Mouse (Mus musculus) liver, postnatal 0 days (tissue): ENCODE data around the gene Uck2. TPM values are rescaled to one million over a fixed set of nuclear protein-coding genes. Genes with fewer than 3 reads are reported as not detected.

ENCODE experiments used
- ATAC-seq: fragments of 200-750 bp; cut with Nextera tagmentation; 2 replicates; pipeline ENCODE4 v1.8.0; 2017; ENCODE audit warnings: mild to moderate bottlenecking, moderate library complexity
- DNase-seq: peaks from one replicate; pipeline ENCODE4 v3.0.0-alpha.2; 2016
- H3K27ac ChIP-seq: fragments of 300-500 bp; sonication (generic); 2 replicates; pipeline ENCODE4 v1.5.1; 2014; ENCODE audit warnings: antibody characterized with exemption, moderate library complexity, mild to moderate bottlenecking, low read depth
- H3K27me3 ChIP-seq: fragments of 300-500 bp; sonication (generic); 2 replicates; pipeline ENCODE4 v1.6.1; 2014; ENCODE audit warnings: low read length, control low read depth, mixed read lengths; ENCODE audit not compliant: insufficient read depth
- H3K36me3 ChIP-seq: fragments of 300-500 bp; sonication (generic); replicated peaks from 2 replicates; pipeline ENCODE4 v1.6.1; 2014; ENCODE audit warnings: mild to moderate bottlenecking, control low read depth, low read length, moderate library complexity, mixed read lengths; ENCODE audit not compliant: insufficient read depth
- H3K4me1 ChIP-seq: fragments of 300-500 bp; sonication (generic); 2 replicates; pipeline ENCODE4 v1.6.1; 2014; ENCODE audit warnings: antibody characterized with exemption, mild to moderate bottlenecking, control low read depth; ENCODE audit not compliant: insufficient read depth
- H3K4me2 ChIP-seq: fragments of 300-500 bp; sonication (generic); 2 replicates; pipeline ENCODE4 v1.6.1; 2014; ENCODE audit warnings: low read depth, mild to moderate bottlenecking, low read length, moderate library complexity, mixed read lengths
- H3K4me3 ChIP-seq: fragments of 300-500 bp; sonication (generic); 2 replicates; pipeline ENCODE4 v1.5.1; 2014; ENCODE audit warnings: low read depth, low read length
- H3K9ac ChIP-seq: fragments of 300-500 bp; sonication (generic); replicated peaks from 2 replicates; pipeline ENCODE4 v1.6.1; 2014; ENCODE audit warnings: mild to moderate bottlenecking, moderate library complexity
- H3K9me3 ChIP-seq: fragments of 300-500 bp; sonication (generic); 2 replicates; pipeline ENCODE4 v1.6.1; 2016; ENCODE audit warnings: mild to moderate bottlenecking, control low read depth, low read length, mixed read lengths
- CTCF ChIP-seq: sonication (generic); IDR thresholded peaks from 2 replicates; pipeline ENCODE4 v1.5.1; 2016; ENCODE audit warnings: antibody characterized with exemption, low read depth
- EP300 ChIP-seq: IDR thresholded peaks from 2 replicates; pipeline ENCODE4 v1.6.1; 2016; ENCODE audit warnings: antibody characterized with exemption, low read depth, mild to moderate bottlenecking
- WGBS: fragments of 180-500 bp; shearing (Covaris S2); extraction: QIAGEN DNeasy Blood & Tissue Kit; methylation state at CpG from one replicate; pipeline ENCODE4 v1.1.7; 2014; ENCODE audit not compliant: insufficient replicate concordance; 5-methylcytosine and 5-hydroxymethylcytosine counted together
- polyA plus RNA-seq: library from polyadenylated mRNA; unstranded; fragments of >200 nt; fragmentation: Nextera tagmentation; extraction: Ambion mirVana; gene quantifications from 2 replicates; pipeline ENCODE4 v1.2.1, GENCODE M21; 2015

Uck2 gene
- polyA plus RNA-seq, 1 experiment from 2014 or later = 20.9 TPM

DNA sequence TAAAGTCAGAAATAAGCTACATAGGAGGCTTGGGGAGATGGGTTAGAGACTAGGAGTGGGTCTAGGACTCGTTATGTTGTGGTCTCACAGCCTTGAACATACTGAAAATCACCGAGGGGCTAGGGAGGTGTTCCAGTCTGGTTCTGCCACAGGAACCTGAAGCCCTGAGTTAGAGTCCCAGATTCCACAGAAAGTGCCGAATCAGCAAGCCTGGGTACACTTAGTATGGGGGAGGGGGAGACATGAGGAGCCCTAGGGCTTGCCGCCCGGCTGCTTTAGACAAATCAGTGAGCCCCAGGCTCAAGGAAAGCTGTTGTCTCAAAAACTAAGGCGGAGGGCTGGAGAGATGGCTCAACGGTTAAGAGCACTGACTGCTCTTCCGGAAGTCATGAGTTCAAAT lies 6.5 kb upstream of the Uck2 start:
- no peak for TF ChIP-seq EP300
- TF ChIP-seq CTCF = no peak
- Histone ChIP-seq H3K27me3 (0 out of 2 replicates have a peak, but pooled peaks cover 3% of the 10 kb centered on the region), H3K9me3 (no peaks in the 10 kb centered on the region), H3K4me1 (peaks cover 16% of the 10 kb centered on the region), H3K9ac (no peak overlapping the region), H3K27ac (no peak overlapping the region), H3K36me3 (no peaks in the 10 kb centered on the region), H3K4me2 (no peak overlapping the region), H3K4me3 (no peak overlapping the region)
- DNase-seq (no peak), ATAC-seq (no peak)
- 80% methylated on average over 8 of the region's 8 CpGs for WGBS

DNA sequence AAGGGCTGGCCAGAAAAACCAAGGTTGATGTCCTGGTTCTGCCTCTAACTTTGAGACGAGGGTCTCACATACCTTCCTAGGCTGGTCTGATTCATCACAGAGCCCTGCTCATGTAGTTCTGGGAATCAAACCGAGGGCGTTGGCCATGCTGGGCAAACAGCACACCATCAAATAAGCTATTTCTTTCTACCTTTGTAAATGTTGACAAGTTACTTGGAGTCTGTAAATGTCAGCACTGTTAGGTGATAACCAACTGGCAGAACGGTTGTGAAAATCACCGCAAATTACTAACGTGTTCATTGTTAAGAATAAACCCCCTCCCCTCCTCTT lies 5.1 kb upstream of the Uck2 start:
- no peak overlapping the region for H3K27ac ChIP-seq
- no peaks in the 10 kb centered on the region for H3K9me3 ChIP-seq
- no peak overlapping the region for H3K9ac ChIP-seq
- 0 out of 2 replicates have a peak, but pooled peaks cover 3% of the 10 kb centered on the region for H3K27me3 ChIP-seq
- H3K36me3 ChIP-seq = no peaks in the 10 kb centered on the region
- DNase-seq = no peak
- 38% methylated on average over 6 of the region's 6 CpGs for WGBS
- peaks cover 21% of the 10 kb centered on the region for H3K4me1 ChIP-seq
- H3K4me3 ChIP-seq = no peak overlapping the region
- no peak overlapping the region for H3K4me2 ChIP-seq
- no peak for ATAC-seq
- TF ChIP-seq CTCF = no peak
- no peak for TF ChIP-seq EP300

DNA sequence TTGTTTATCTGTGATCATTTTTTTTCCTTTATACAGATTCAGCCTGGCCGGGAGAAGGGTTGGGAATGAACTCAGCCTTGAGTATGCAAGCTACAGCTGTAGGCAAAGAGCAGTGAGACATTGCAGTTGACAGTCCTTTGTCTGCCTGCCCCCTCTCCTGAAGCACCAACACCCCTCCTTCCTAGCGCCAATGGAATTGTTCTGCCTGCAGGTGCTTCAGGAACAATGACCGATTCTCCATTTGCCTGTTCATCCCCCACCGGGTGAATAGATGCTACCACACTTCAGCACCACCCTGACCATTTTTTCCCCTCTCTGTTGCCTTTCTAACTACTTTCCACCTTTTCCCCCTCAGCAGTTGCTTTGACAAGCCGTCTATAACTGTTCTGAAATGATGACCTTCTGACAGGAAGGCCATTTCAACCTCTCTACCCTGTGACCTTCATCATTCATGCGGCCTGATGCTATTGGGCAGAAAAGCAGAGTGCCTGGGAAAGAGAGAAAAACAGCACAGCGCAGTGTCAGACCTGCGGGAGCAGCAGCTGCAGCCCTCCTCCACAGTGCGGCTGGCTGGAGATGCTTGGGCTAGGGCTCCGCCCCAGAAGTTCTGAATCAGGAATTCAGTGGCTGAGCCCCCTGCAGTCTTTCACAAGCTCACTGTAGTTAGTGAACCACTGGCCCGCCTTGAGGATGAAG lies 4.6 kb upstream of the Uck2 start:
- DNase-seq (no peak), ATAC-seq (no peak)
- 0 out of 2 replicates have a peak overlapping the region, but pooled peaks have one; percentile 52 for H3K4me2 ChIP-seq
- TF ChIP-seq CTCF (no peak), EP300 (no peak)
- no peak overlapping the region for H3K9ac ChIP-seq
- H3K4me3 ChIP-seq = no peak overlapping the region
- H3K36me3 ChIP-seq = no peaks in the 10 kb centered on the region
- H3K9me3 ChIP-seq = no peaks in the 10 kb centered on the region
- H3K4me1 ChIP-seq = peaks cover 24% of the 10 kb centered on the region
- H3K27ac ChIP-seq = peak overlapping the region; percentile 89; the same call in 1 of the 2 replicates
- WGBS = 33% methylated on average over 11 of the region's 11 CpGs
- H3K27me3 ChIP-seq = 0 out of 2 replicates have a peak, but pooled peaks cover 3% of the 10 kb centered on the region

DNA sequence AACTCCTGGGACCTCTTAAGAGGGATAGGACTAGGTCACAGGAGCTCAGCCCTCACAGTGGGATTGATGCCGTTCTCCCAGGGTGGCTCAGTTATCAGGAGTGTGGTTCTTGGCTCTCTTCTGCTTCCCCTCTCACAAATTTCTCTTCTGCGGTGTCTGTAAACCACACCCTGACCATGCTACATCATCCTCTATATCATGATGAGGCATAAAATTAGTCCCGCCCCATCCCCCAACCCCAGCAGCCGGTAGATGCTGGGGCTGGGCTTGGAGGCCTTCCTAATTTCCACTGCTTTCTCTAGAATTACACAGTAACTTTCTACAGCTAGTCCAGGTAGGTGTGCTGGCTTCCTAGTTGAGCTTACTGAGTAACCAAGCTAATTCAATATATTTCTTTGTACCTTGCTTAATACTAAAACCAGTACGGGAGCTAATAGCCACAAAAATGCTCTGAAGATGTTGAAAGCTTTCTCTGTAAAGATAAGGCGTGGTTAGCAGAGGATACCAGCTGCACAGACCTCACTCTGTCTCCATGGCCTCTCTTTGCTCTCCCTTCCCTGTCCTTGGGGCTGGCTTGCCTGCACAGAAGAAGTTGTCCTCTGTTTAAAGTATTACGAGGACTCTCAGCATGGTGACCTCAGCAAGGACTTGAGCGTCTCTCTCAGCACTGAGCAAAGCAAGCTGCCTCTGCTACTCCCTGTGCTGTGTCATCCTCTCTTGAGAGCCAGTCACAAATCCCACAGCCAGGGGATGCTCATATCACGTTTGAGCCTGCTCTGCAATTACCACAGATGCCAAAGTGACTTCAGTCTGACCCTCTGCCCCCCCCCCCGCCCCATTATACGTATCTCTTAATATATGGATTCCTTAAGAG lies 3.8 kb upstream of the Uck2 start:
- ATAC-seq (peak; percentile 83), DNase-seq (peak; percentile 72)
- Histone ChIP-seq H3K36me3 (no peaks in the 10 kb centered on the region), H3K27ac (peak overlapping the region; percentile 89), H3K4me1 (peaks cover 28% of the 10 kb centered on the region), H3K4me2 (peak overlapping the region; percentile 52), H3K27me3 (0 out of 2 replicates have a peak, but pooled peaks cover 3% of the 10 kb centered on the region), H3K4me3 (peak overlapping the region; percentile 29), H3K9ac (peak overlapping the region; percentile 38), H3K9me3 (no peaks in the 10 kb centered on the region)
- 25% methylated on average over 11 of the region's 11 CpGs for WGBS
- TF ChIP-seq CTCF (peak; percentile 55), EP300 (peak; percentile 49; the same call in 1 of the 2 replicates)

DNA sequence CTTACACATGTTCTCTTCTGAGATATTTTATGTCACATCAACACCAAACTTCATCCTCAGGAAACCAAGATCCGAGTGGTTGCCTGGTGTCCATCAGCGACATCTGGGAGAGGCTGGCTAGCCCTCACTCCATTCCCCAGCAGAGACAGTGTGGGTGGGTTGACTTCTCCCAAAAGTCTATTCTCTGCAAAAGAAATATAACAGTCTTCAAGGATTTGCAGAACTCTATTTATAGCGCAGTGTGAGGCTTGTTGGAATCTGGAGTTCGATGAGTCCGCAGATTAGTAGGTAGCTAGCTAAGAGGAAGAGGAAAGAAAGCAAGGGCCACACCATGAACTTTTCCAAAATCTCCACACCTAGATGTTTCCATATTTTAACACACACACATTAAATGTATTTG lies 2.0 kb upstream of the Uck2 start:
- DNase-seq = no peak
- no peak for ATAC-seq
- no peak for TF ChIP-seq CTCF
- TF ChIP-seq EP300 = no peak
- 0 out of 2 replicates have a peak, but pooled peaks cover 3% of the 10 kb centered on the region for H3K27me3 ChIP-seq
- H3K9ac ChIP-seq = no peak overlapping the region
- H3K4me2 ChIP-seq = no peak overlapping the region
- H3K36me3 ChIP-seq = no peaks in the 10 kb centered on the region
- 76% methylated on average over 5 of the region's 5 CpGs for WGBS
- H3K4me3 ChIP-seq = no peak overlapping the region
- peaks cover 40% of the 10 kb centered on the region for H3K4me1 ChIP-seq
- no peak overlapping the region for H3K27ac ChIP-seq
- H3K9me3 ChIP-seq = no peaks in the 10 kb centered on the region

DNA sequence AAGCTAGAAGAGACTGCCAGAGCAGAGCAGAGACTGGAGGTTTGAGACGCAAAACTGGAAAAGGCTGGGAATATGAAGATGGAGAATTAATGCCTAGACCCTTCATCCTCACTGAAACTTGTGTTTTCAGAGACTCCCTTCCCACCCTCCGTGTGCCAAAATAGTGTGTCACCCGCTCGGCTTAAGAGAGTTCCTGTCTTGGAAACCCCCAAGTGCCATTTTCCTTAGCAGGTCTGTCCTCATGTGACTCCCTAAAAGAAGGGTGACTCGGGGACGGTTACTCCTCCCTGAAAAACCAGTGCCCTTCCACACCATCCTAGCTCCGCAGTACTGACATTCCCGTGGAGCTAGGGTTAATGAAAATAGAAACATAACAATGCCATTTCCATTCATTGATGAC lies 236 bp upstream of the Uck2 start:
- H3K4me1 ChIP-seq = peaks cover 46% of the 10 kb centered on the region
- ATAC-seq = no peak
- peak overlapping the region; percentile 66 for H3K9ac ChIP-seq
- no peaks in the 10 kb centered on the region for H3K9me3 ChIP-seq
- no peak overlapping the region for H3K27ac ChIP-seq
- peak overlapping the region; percentile 88 for H3K4me3 ChIP-seq
- H3K36me3 ChIP-seq = no peaks in the 10 kb centered on the region
- H3K4me2 ChIP-seq = peak overlapping the region; percentile 100
- 0 out of 2 replicates have a peak, but pooled peaks cover 3% of the 10 kb centered on the region for H3K27me3 ChIP-seq
- TF ChIP-seq EP300 (no peak), CTCF (no peak)
- 7% methylated on average over 8 of the region's 8 CpGs for WGBS
- DNase-seq = no peak
